Mouse (Mus musculus): ENCODE measurements at regions not wholly inside any gene's neighbourhood (a gene's known extent, or its start where the extent isn't known, plus 50 kb on each side); places are given as distances from the start of the nearest gene placed in this dataset.
A peak's percentile ranks its signal among the peaks of the same experiment; 100 is the strongest.

- H3K36me3 ChIP-seq (ENCODE audit: control insufficient read depth, insufficient read depth, low read length), result no peaks in the 10 kb centered on the region
- no peaks in the 10 kb centered on the region for H3K79me2 ChIP-seq (ENCODE audit: control insufficient read depth, insufficient read depth, low read length)
- no peak for DNase-seq (ENCODE audit: extremely low read depth, low read depth, low spot score)
- WGBS, result 84% methylated on average over 1 of the region's 1 CpGs
- no peaks in the 10 kb centered on the region for H3K27me3 ChIP-seq (ENCODE audit: control insufficient read depth, insufficient read depth, low read length)
- no peaks in the 10 kb centered on the region for H3K4me1 ChIP-seq (ENCODE audit: control insufficient read depth, insufficient read depth, low read length)
- TF ChIP-seq CTCF (IDR thresholded peaks at IDR 0.05; ENCODE audit: low read depth, low read length), result no peak
- TF ChIP-seq POLR2A (IDR thresholded peaks at IDR 0.05; ENCODE audit: extremely low read depth, insufficient read depth, low read length), result no peak
- no peak overlapping the region for H3K9ac ChIP-seq (ENCODE audit: low read depth, low read length)
- H3K27ac ChIP-seq (replicated peaks; ENCODE audit: insufficient read depth, low read depth, low read length), result no peak overlapping the region
- no peak overlapping the region for H3K4me3 ChIP-seq (ENCODE audit: insufficient read depth, low read depth, low read length)
Measured at GRCm38 (mm10) chr7:69536072-69536471, 787.0 kb upstream of the Arrdc4 start.

- TF ChIP-seq POLR2A (IDR thresholded peaks at IDR 0.05; ENCODE audit: extremely low read depth, insufficient read depth, low read length), result no peak
- TF ChIP-seq CTCF (IDR thresholded peaks at IDR 0.05; ENCODE audit: low read depth, low read length), result no peak
- Histone ChIP-seq H3K9ac (ENCODE audit: low read depth, low read length) (no peak overlapping the region), H3K36me3 (ENCODE audit: control insufficient read depth, insufficient read depth, low read length) (no peaks in the 10 kb centered on the region), H3K4me3 (ENCODE audit: insufficient read depth, low read depth, low read length) (no peak overlapping the region), H3K27me3 (ENCODE audit: control insufficient read depth, insufficient read depth, low read length) (no peaks in the 10 kb centered on the region), H3K4me1 (ENCODE audit: control insufficient read depth, insufficient read depth, low read length) (no peaks in the 10 kb centered on the region), H3K27ac (replicated peaks; ENCODE audit: insufficient read depth, low read depth, low read length) (no peak overlapping the region), H3K79me2 (ENCODE audit: control insufficient read depth, insufficient read depth, low read length) (no peaks in the 10 kb centered on the region)
- no peak for DNase-seq (ENCODE audit: extremely low read depth, low read depth, low spot score)
- 87% methylated on average over 2 of the region's 2 CpGs for WGBS
Measured at GRCm38 (mm10) chr7:69513966-69514365, 764.9 kb upstream of the Arrdc4 start.

DNA sequence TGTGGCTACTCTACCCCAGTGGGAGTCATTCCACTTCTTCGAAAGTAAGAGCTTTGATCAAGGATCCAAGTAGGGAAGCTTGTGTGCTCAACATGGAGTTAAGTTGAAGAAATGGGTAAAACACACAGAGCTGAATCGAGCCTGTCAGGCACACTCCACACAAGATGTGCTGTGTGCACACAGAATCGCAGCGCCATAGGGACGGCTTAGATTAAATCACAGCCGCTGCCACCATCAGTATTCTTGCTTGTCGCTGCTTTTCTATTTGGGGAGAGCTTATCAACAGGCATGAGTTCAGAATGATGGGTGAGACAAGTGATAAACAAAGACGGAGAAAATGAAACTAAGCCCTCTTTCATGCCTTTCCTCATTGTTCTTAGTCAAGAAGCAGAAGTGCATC, 761.3 kb upstream of the Arrdc4 start:
- H3K4me1 ChIP-seq (ENCODE audit: control insufficient read depth, insufficient read depth, low read length), result no peaks in the 10 kb centered on the region
- H3K9ac ChIP-seq (ENCODE audit: low read depth, low read length), result no peak overlapping the region
- H3K27me3 ChIP-seq (ENCODE audit: control insufficient read depth, insufficient read depth, low read length), result no peaks in the 10 kb centered on the region
- no peak overlapping the region for H3K27ac ChIP-seq (replicated peaks; ENCODE audit: insufficient read depth, low read depth, low read length)
- no peaks in the 10 kb centered on the region for H3K79me2 ChIP-seq (ENCODE audit: control insufficient read depth, insufficient read depth, low read length)
- 62% methylated on average over 8 of the region's 8 CpGs for WGBS
- TF ChIP-seq CTCF (IDR thresholded peaks at IDR 0.05; ENCODE audit: low read depth, low read length), result no peak
- no peak for TF ChIP-seq POLR2A (IDR thresholded peaks at IDR 0.05; ENCODE audit: extremely low read depth, insufficient read depth, low read length)
- DNase-seq (ENCODE audit: extremely low read depth, low read depth, low spot score), result no peak
- H3K4me3 ChIP-seq (ENCODE audit: insufficient read depth, low read depth, low read length), result no peak overlapping the region
- H3K36me3 ChIP-seq (ENCODE audit: control insufficient read depth, insufficient read depth, low read length), result no peaks in the 10 kb centered on the region

DNA sequence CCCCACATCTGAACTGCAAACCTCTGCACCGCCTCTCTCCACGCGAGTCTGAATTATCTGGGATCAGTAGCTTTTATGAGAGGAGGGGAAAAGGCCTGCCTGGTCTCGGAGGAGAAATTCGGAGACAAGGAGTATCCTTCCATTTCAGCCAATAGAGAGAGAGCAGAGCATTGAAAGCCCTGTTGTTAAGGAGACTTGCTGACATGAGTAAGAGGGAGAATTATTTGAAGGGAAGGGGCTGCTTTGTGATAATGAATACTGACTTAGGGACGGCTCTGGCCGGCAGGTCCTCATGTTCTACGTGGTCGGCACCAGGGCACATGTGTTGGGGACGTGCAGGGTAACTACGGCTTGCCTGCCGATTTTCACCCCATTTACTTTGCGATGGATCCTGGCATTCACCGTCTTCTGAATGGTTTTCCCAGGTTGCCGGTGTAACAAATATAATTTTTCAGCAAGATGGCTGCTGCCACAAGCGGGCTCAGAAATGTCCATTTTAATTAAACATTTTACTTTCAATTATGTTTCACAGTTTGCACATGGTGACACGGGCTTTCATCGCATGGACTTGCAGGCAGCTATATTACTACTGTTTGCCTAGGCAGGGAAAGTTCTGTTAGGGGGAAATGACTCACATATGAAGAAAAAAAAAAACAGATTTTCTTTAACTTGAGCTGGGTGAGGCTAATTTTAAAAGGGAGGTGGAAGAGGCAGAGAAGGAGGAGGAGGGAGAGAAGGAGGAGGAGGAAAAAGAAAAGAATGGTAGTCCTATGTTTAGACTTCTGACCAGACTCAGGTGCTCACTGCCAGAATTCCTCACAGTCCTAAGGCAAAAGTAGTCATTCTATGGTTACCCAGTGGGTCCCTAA, 744.3 kb upstream of the Arrdc4 start:
- Histone ChIP-seq H3K27me3 (ENCODE audit: control insufficient read depth, insufficient read depth, low read length) (no peaks in the 10 kb centered on the region), H3K79me2 (ENCODE audit: control insufficient read depth, insufficient read depth, low read length) (no peaks in the 10 kb centered on the region), H3K36me3 (ENCODE audit: control insufficient read depth, insufficient read depth, low read length) (no peaks in the 10 kb centered on the region), H3K27ac (replicated peaks; ENCODE audit: insufficient read depth, low read depth, low read length) (no peak overlapping the region), H3K4me1 (ENCODE audit: control insufficient read depth, insufficient read depth, low read length) (no peaks in the 10 kb centered on the region), H3K9ac (ENCODE audit: low read depth, low read length) (no peak overlapping the region), H3K4me3 (ENCODE audit: insufficient read depth, low read depth, low read length) (no peak overlapping the region)
- TF ChIP-seq CTCF (IDR thresholded peaks at IDR 0.05; ENCODE audit: low read depth, low read length), result no peak
- no peak for TF ChIP-seq POLR2A (IDR thresholded peaks at IDR 0.05; ENCODE audit: extremely low read depth, insufficient read depth, low read length)
- DNase-seq (ENCODE audit: extremely low read depth, low read depth, low spot score), result no peak
- WGBS, result 82% methylated on average over 18 of the region's 18 CpGs

- Histone ChIP-seq H3K27ac (replicated peaks; ENCODE audit: insufficient read depth, low read depth, low read length) (no peak overlapping the region), H3K4me1 (ENCODE audit: control insufficient read depth, insufficient read depth, low read length) (no peaks in the 10 kb centered on the region), H3K27me3 (ENCODE audit: control insufficient read depth, insufficient read depth, low read length) (no peaks in the 10 kb centered on the region), H3K36me3 (ENCODE audit: control insufficient read depth, insufficient read depth, low read length) (no peaks in the 10 kb centered on the region), H3K9ac (ENCODE audit: low read depth, low read length) (no peak overlapping the region), H3K79me2 (ENCODE audit: control insufficient read depth, insufficient read depth, low read length) (no peaks in the 10 kb centered on the region), H3K4me3 (ENCODE audit: insufficient read depth, low read depth, low read length) (no peak overlapping the region)
- peak; percentile 34 for DNase-seq (ENCODE audit: extremely low read depth, low read depth, low spot score)
- TF ChIP-seq CTCF (IDR thresholded peaks at IDR 0.05; ENCODE audit: low read depth, low read length) (peak; percentile 92), POLR2A (IDR thresholded peaks at IDR 0.05; ENCODE audit: extremely low read depth, insufficient read depth, low read length) (no peak)
- WGBS, result 37% methylated on average over 16 of the region's 16 CpGs
Measured at GRCm38 (mm10) chr7:69490566-69491466, 741.8 kb upstream of the Arrdc4 start.

Measured in liver, adult 2 months (tissue).